Mouse (Mus musculus) cerebellum, postnatal 10 days (tissue): ENCODE results near the gene Gm49369.
"Not testable (repeated sequence)": the region's sequence is repeated elsewhere in the genome, so short reads cannot be mapped to it uniquely, and the experiment has no call there.

Experiments
- DNase-seq, 2 experiments: peaks; one replicate each; pipeline ENCODE4 v3.0.0; 2021; ENCODE audit warnings: mixed read lengths in 2 of 2

Gm49369 gene

GRCm38 (mm10) chr7:142371768-142372661, 10.5 kb downstream of the Gm49369 start:
- peak; percentile 50 to 63 for DNase-seq

GRCm38 (mm10) chr7:142371398-142371767, 11.1 kb downstream of the Gm49369 start:
- DNase-seq, result peak; percentile 81

- DNase-seq, result no peak
These were observed 11.5 kb downstream of the Gm49369 start for GRCm38 (mm10) chr7:142370937-142371336.

- peak; percentile 47 to 48 for DNase-seq
These were observed 12.6 kb downstream of the Gm49369 start for GRCm38 (mm10) chr7:142369820-142370219.

GRCm38 (mm10) chr7:142368856-142369255, 13.6 kb downstream of the Gm49369 start:
- DNase-seq, result peak; percentile 96

GRCm38 (mm10) chr7:142363107-142363506, 19.4 kb downstream of the Gm49369 start:
- no peak for DNase-seq

- peak in 1 of 2 experiments; percentile 37 for DNase-seq
These were observed 21.7 kb downstream of the Gm49369 start for GRCm38 (mm10) chr7:142360743-142361142.

- no peak for DNase-seq
These were observed 23.3 kb downstream of the Gm49369 start for GRCm38 (mm10) chr7:142359129-142359528.

- no peak for DNase-seq
These were observed 24.9 kb downstream of the Gm49369 start for GRCm38 (mm10) chr7:142357566-142357965.

GRCm38 (mm10) chr7:142354661-142355233, 27.7 kb downstream of the Gm49369 start:
- DNase-seq, result no peak

- DNase-seq, result no peak
These were observed 28.6 kb downstream of the Gm49369 start for GRCm38 (mm10) chr7:142353854-142354253.

- DNase-seq, result no peak
These were observed 30.9 kb downstream of the Gm49369 start for GRCm38 (mm10) chr7:142351569-142351968.

- no peak for DNase-seq
These were observed 33.0 kb downstream of the Gm49369 start for GRCm38 (mm10) chr7:142349308-142349961.

GRCm38 (mm10) chr7:142347542-142347941, 34.9 kb downstream of the Gm49369 start:
- DNase-seq, result no peak

GRCm38 (mm10) chr7:142342247-142342640, 40.2 kb downstream of the Gm49369 start:
- DNase-seq, result no peak

GRCm38 (mm10) chr7:142341564-142342246, 40.8 kb downstream of the Gm49369 start:
- DNase-seq, result no peak

GRCm38 (mm10) chr7:142340269-142340970, 42.0 kb downstream of the Gm49369 start:
- DNase-seq, result no peak

- peak; percentile 98 for DNase-seq
These were observed 47.3 kb downstream of the Gm49369 start for GRCm38 (mm10) chr7:142335151-142335550.

GRCm38 (mm10) chr7:142334246-142334645, 48.2 kb downstream of the Gm49369 start:
- DNase-seq, result peak; percentile 97 to 99

- not testable (repeated sequence) for DNase-seq
These were observed 49.7 kb downstream of the Gm49369 start for GRCm38 (mm10) chr7:142332741-142333140.

- no peak for DNase-seq
These were observed 51.2 kb downstream of the Gm49369 start for GRCm38 (mm10) chr7:142331281-142331680.

- peak in 1 of 2 experiments; percentile 42 for DNase-seq
These were observed 52.2 kb downstream of the Gm49369 start for GRCm38 (mm10) chr7:142330271-142330724.
